Mouse (Mus musculus) T-helper 2 cell (primary cell): ENCODE results near the gene Nptn.

Source experiments
- in situ Hi-C: fragments of 300-600 bp; cut with MboI, MseI; formaldehyde crosslinking; loops from one replicate; pipeline ENCODE4 v1.15.1; 2025; ENCODE audit warnings: high pct_unique_total_duplicates

Nptn gene

DNA sequence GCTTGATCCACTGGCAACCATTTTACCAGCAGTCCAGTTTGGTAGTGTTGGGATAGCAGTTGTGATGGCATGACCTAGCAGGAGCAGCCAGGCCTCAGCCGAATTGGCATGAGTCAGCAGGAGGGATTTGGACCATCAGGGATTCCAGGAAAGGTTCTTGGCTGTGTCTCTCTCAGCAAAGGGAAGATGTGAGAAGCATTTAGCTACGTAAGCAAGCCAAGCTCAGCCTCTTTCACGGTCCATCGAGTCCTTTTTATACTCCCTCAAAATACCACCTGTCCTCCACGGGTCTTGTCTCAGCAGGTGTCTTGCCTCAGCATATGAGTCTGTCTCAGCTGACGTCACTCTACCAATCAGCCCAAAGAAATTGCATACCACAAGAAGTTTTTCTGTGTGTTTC, 101.3 kb downstream of the Nptn start:
- in situ Hi-C loops: no loop called here

DNA sequence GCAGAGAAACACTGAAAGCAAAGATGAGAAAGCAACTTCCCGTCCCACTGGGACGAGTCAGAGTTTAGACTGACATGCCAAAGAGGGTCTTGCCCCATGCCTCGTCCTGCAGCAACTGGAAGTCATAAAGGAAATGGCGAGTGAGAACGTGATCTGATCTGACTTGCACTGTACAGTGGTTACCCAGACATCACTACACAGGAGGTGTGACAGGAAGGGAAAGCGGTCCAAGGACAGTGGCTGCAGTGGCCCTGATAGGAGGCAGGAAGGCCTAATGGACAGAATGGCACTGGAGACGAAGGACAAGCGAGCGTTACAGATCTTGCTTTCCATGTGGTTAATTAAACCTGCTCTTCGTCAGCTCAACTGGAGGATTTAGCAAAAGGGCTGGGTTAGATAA, 103.2 kb downstream of the Nptn start:
- in situ Hi-C loops: no loop called here

DNA sequence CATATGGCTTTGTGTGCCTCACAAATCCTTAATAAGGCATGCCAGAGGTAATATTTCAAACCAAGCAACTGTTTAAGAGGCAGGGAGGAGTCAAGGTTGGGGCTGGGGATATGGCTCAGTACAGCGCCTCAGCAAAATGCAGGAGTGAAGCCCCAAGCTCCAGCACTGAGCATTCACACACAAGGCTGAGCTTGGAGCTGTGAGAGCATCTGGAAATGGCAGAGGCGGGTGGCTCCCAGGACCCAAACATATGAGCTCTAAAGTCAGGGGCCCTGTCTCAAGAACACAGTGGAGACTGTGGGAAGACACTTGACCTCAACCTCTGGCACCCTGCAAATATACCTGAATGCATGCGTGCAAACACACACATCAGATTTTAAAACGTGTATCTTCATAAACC, 106.0 kb downstream of the Nptn start:
- in situ Hi-C loops: no loop called here

DNA sequence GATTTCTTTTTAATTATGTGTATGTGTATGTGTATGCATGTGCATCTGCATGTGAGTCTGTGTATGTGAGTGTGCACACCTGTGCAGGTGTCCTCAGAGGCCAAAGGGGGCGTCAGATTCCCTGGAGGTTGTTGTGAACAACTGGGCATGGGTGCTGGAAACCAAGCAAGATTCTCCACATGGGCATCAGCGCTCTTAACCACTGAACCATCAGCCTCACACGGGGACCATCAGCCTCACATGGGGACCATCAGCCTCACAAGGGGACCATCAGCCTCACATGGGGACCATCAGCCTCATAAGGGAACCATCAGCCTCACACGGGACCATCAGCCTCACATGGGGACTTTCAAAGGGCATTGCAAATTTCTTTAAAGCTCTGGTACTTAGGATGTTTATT, 108.7 kb downstream of the Nptn start:
- in situ Hi-C loops: no loop called here

DNA sequence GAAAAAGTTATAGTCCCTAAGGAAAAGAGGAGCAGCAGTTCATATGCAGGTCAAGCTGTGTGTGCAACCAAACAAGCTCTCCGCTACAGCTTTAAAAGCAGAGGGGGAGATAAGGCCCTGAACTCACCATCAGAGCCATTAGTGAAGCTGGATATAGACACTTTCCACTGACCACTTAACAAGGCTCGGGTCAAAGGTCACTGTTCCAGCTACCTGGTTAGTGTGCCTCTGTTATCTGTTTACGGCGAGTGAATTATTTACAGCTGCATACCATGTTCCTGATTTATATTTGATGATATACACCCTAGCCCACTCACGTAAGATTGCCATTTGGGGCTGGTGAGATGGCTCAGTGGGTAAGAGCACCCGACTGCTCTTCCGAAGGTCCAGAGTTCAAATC, 109.4 kb downstream of the Nptn start:
- in situ Hi-C loops: no loop called here

DNA sequence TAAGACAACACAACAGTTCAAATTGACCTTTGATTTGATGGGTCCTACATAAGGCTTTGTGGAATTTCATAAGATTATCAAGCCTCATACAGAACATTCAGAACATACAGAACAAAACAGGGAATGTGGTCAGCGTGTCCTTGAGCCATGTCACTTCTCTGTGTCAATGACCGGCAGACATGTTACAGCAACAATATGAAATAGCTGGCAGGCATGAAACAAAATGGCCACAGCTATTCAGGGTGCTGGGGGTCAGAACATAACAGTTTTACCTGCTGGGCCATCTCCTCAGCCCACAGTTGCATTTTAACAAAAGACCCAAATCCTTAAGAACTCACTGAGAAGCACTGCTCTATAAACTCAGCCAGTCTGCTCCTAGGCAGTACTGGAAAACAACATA, 116.4 kb downstream of the Nptn start:
- in situ Hi-C loops: no loop called here

DNA sequence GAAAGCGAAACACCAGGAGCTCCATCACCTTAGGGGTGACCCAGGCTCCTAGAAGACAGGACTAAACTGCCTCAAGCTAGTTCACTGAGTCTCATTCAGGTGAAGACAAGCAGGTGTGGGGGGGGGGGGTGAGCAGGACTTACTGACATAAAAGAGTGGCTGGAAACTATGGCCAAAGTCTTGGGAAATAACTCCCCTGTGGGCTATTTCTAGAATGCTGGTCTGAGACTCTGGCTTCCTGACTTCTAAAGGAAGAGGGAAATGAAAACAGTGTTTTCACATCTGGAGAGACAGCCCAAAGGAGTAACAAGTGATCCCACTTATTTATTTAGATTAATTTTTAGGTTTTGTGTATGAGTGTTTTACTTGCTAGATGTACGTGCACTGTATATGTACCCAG, 119.7 kb downstream of the Nptn start:
- in situ Hi-C loops: loop anchor here (25.0 kb wide), 1 partner anchor 1864 kb away; no protein-coding TSS in a partner anchor

DNA sequence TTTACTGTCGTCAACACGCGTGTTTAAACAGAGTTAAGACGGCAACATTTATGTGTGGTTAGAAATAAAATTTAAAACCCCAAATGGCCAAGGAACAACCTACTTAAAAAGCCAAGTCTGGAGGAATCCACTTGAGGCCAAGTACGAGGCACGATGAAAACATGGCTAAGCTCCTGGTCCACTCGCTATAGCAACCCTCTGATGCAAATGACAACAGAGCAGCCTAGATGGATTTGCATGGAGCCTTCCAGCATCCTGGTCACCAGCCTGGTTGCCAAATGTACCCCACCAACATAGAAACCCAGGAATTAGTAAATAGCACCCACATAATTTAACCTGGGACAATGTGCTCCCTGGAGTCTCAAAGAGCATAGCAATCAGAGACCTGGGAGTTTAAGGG, 121.7 kb downstream of the Nptn start:
- in situ Hi-C loops: loop anchor here (25.0 kb wide), 1 partner anchor 1866 kb away; no protein-coding TSS in a partner anchor

DNA sequence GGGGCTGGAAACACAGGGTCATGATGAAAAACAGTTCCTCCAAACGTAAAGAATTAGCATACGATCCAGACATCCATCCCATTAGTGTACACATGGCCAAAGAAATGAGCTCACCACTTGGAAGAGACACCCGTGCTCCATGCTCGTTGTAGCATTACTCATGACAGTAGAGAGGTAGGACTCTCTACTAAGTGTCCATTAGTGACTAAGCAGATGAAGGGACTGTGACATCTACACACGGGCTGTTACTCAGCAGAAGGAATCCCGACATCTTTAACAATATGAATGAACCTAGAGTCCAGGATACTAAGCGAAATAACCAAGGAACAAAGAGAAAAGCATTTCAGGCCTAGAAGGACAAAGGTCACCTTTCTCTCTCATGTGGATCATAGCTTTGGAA, 124.0 kb downstream of the Nptn start:
- in situ Hi-C loops: loop anchor here (25.0 kb wide), 1 partner anchor 1869 kb away; no protein-coding TSS in a partner anchor
